Mouse (Mus musculus) effector memory CD4-positive, alpha-beta T cell, adult 5 months (primary cell): Measurements from ENCODE around the gene Slc2a6. TPM values are rescaled to one million over a fixed set of nuclear protein-coding genes. Genes with fewer than 3 reads are reported as not detected.

Source experiments
- polyA plus RNA-seq: library from polyadenylated mRNA; unstranded; fragments of 100-300 nt; shearing (Covaris generic); gene quantifications from one replicate; pipeline ENCODE4 v1.2.1, GENCODE M21; 2017

Slc2a6 gene
- polyA plus RNA-seq = 3.0 TPM

GRCm38 (mm10) chr2:27027618-27028436, at the start of gene Slc2a6:
Gene Slc2a6 (minus strand): TSS chr2:27027998.

GRCm38 (mm10) chr2:27071978-27072377, 44.2 kb upstream of the Slc2a6 start, which contains the start of gene Mymk:
Gene Mymk (minus strand): TSS chr2:27072179.

GRCm38 (mm10) chr2:27009714-27010244, 18.0 kb downstream of the Slc2a6 start, which contains the start of gene Cacfd1:
Gene Cacfd1 (plus strand): TSS chr2:27009926.

GRCm38 (mm10) chr2:26973116-26973515, 54.7 kb downstream of the Slc2a6 start, which contains the start of gene Adamts13:
Gene Adamts13 (plus strand): TSS chr2:26973416.

Other genes with a start within 250 kb of the Slc2a6 start
- gene Abo, start 163.0 kb downstream of the Slc2a6 start, polyA plus RNA-seq = not detected
- gene Surf6, start 125.1 kb downstream of the Slc2a6 start, polyA plus RNA-seq = 27.7 TPM
- 18.0 TPM for gene Med22, start 117.3 kb downstream of the Slc2a6 start, polyA plus RNA-seq
- 306 TPM for gene Rpl7a, start 117.2 kb downstream of the Slc2a6 start, polyA plus RNA-seq
- 65.3 TPM for gene Surf2, start 111.6 kb downstream of the Slc2a6 start, polyA plus RNA-seq
- 73.2 TPM for gene Surf1, start 111.5 kb downstream of the Slc2a6 start, polyA plus RNA-seq
- gene Surf4, start 94.1 kb downstream of the Slc2a6 start, polyA plus RNA-seq = 135 TPM
- 0.32 TPM for gene Stkld1, start 94.0 kb downstream of the Slc2a6 start, polyA plus RNA-seq
- gene Rexo4, start 63.6 kb downstream of the Slc2a6 start, polyA plus RNA-seq = 35.2 TPM
- not detected for gene Adamts13, start 54.6 kb downstream of the Slc2a6 start, polyA plus RNA-seq
- 20.1 TPM for gene Cacfd1, start 18.1 kb downstream of the Slc2a6 start, polyA plus RNA-seq
- gene Mymk, start 44.2 kb upstream of the Slc2a6 start, polyA plus RNA-seq = not detected
- 0.44 TPM for gene Adamtsl2, start 51.4 kb upstream of the Slc2a6 start, polyA plus RNA-seq
- gene Fam163b, start 114.5 kb upstream of the Slc2a6 start, polyA plus RNA-seq = not detected
- gene Dbh, start 137.2 kb upstream of the Slc2a6 start, polyA plus RNA-seq = not detected
- 0.36 TPM for gene Sardh, start 220.3 kb upstream of the Slc2a6 start, polyA plus RNA-seq